Comparison of ENCODE assay signal across 8 mouse cellular contexts in genomic region chr15:85207081-85207480, GRCm38 (mm10). TPM values are rescaled to one million over a fixed set of nuclear protein-coding genes. Genes with fewer than 3 reads are reported as not detected.
A peak's percentile ranks its signal among the peaks of the same experiment; 100 is the strongest.
DNase-seq lines count a peak whose midpoint lies in the region; ATAC-seq lines count a peak whose summit lies in the region.

No protein-coding gene starts in this region.

- no peak for ATAC-seq in forebrain, embryonic 12.5 days (ENCODE audit: low FRiP score)
- peak; percentile 57 for ATAC-seq in hindbrain, embryonic 16.5 days
- no peak for ATAC-seq in neural tube, embryonic 13.5 days (ENCODE audit: low read depth)
- no peak for ATAC-seq in granulocyte monocyte progenitor cell, adult 5-6 weeks (replicated peaks; ENCODE audit: poor library complexity, severe bottlenecking)

- peaks cover 30% of the 10 kb centered on the region for H3K4me1 ChIP-seq in forebrain, embryonic 12.5 days
- H3K4me1 ChIP-seq in hindbrain, embryonic 16.5 days (ENCODE audit: control insufficient read depth, insufficient read depth, low read depth, low read length): peaks cover 14% of the 10 kb centered on the region
- H3K4me1 ChIP-seq in neural tube, embryonic 13.5 days (replicated peaks): peaks cover 30% of the 10 kb centered on the region

- H3K9me3 ChIP-seq in forebrain, embryonic 12.5 days: peaks cover 9% of the 10 kb centered on the region; the same call in 1 of the 2 replicates
- H3K9me3 ChIP-seq in hindbrain, embryonic 16.5 days (ENCODE audit: control insufficient read depth, low read length): no peaks in the 10 kb centered on the region
- H3K9me3 ChIP-seq in neural tube, embryonic 13.5 days: no peaks in the 10 kb centered on the region

- DNase-seq in left cerebral cortex, postnatal 4 days: peak; percentile 71
- DNase-seq in left cerebral cortex, adult 9 months (ENCODE audit: low spot score in 2 of 2): no peak
- no peak for DNase-seq in urinary bladder, postnatal 36 days (ENCODE audit: low spot score in 2 of 2)
- no peak for DNase-seq in urinary bladder, postnatal 10 days (ENCODE audit: low spot score)

- peak overlapping the region; percentile 88 for H3K27ac ChIP-seq in forebrain, embryonic 12.5 days
- peak overlapping the region; percentile 75 for H3K27ac ChIP-seq in hindbrain, embryonic 16.5 days (ENCODE audit: low read depth, low read length)
- peak overlapping the region; percentile 83 for H3K27ac ChIP-seq in neural tube, embryonic 13.5 days (replicated peaks)

- H3K36me3 ChIP-seq in forebrain, embryonic 12.5 days (replicated peaks): peaks cover 29% of the 10 kb centered on the region
- no peaks in the 10 kb centered on the region for H3K36me3 ChIP-seq in hindbrain, embryonic 16.5 days (ENCODE audit: control insufficient read depth, insufficient read depth, low read length)
- H3K36me3 ChIP-seq in neural tube, embryonic 13.5 days: no peaks in the 10 kb centered on the region

- peak overlapping the region; percentile 64 for H3K4me3 ChIP-seq in forebrain, embryonic 12.5 days (replicated peaks)
- peak overlapping the region; percentile 51; the same call in 1 of the 2 replicates for H3K4me3 ChIP-seq in hindbrain, embryonic 16.5 days (ENCODE audit: low read length)
- peak overlapping the region; percentile 57 for H3K4me3 ChIP-seq in neural tube, embryonic 13.5 days

- peak overlapping the region; percentile 88 for H3K9ac ChIP-seq in forebrain, embryonic 12.5 days
- H3K9ac ChIP-seq in hindbrain, embryonic 16.5 days (ENCODE audit: low read depth, low read length): no peak overlapping the region
- H3K9ac ChIP-seq in neural tube, embryonic 13.5 days: peak overlapping the region; percentile 82

- intact Hi-C loops in left cerebral cortex, postnatal 4 days (cut with DNase I): no loop called here

- peaks cover 30% of the 10 kb centered on the region for H3K27me3 ChIP-seq in forebrain, embryonic 12.5 days
- H3K27me3 ChIP-seq in hindbrain, embryonic 16.5 days (replicated peaks; ENCODE audit: control insufficient read depth, insufficient read depth, low read length): peaks cover 4% of the 10 kb centered on the region; the same call in 1 of the 2 replicates
- 0 out of 2 replicates have a peak, but pooled peaks cover 11% of the 10 kb centered on the region for H3K27me3 ChIP-seq in neural tube, embryonic 13.5 days

- peak overlapping the region; percentile 88 for H3K4me2 ChIP-seq in forebrain, embryonic 12.5 days
- H3K4me2 ChIP-seq in hindbrain, embryonic 16.5 days (ENCODE audit: low read length): peak overlapping the region; percentile 75
- peak overlapping the region; percentile 91 for H3K4me2 ChIP-seq in neural tube, embryonic 13.5 days

- 1% methylated on average over 3 of the region's 3 CpGs for WGBS in forebrain, embryonic 12.5 days
- 13% methylated on average over 3 of the region's 3 CpGs for WGBS in hindbrain, embryonic 16.5 days
- 5% methylated on average over 3 of the region's 3 CpGs for WGBS in neural tube, embryonic 13.5 days

RNA-seq across cellular contexts. Expression of gene Fbln1, which starts 1.3 kb away (rescaled TPM):
- 10 to 100 TPM; 19.0 to 24.7 TPM for total RNA-seq in left cerebral cortex, postnatal 4 days (2021)
- polyA plus RNA-seq in forebrain, embryonic 12.5 days (2016; fragmentation: Nextera tagmentation; extraction: Ambion mirVana): 101 and 112 TPM in 2 replicates
- polyA plus RNA-seq in hindbrain, embryonic 16.5 days (2015; fragmentation: Nextera tagmentation; extraction: Ambion mirVana): 52.0 and 59.4 TPM in 2 replicates
- polyA plus RNA-seq in neural tube, embryonic 13.5 days (2015; fragmentation: Nextera tagmentation; extraction: Ambion mirVana): 71.0 and 77.0 TPM in 2 replicates
- total RNA-seq in granulocyte monocyte progenitor cell, adult 5-6 weeks (2014; fragmentation: Nextera tagmentation): 0.11 and 0.30 TPM in 2 replicates
- 0.73 TPM in 1 of 2 replicates, not detected in the other for total RNA-seq in granulocyte monocyte progenitor cell, adult 5-6 weeks (2017)
